ENCODE assay signal across 11 mouse cellular contexts in genomic region chr2:91835031-91835430, GRCm38 (mm10).
DNase-seq lines count a peak whose midpoint lies in the region; ATAC-seq lines count a peak whose summit lies in the region.
"Had no signal": no experiment of that assay in that cellular context is flagged by ENCODE, and none has a peak within 500 bp of the region (broad histone marks: within the 10 kb centered on the region; RNA-seq: fewer than 3 reads in every experiment).

No protein-coding gene starts in this region.

- no peaks in the 10 kb centered on the region for H3K9me3 ChIP-seq in neural tube, embryonic 15.5 days (replicated peaks)

- no peak overlapping the region for H3K4me2 ChIP-seq in neural tube, embryonic 15.5 days

- no peaks in the 10 kb centered on the region for H3K36me3 ChIP-seq in neural tube, embryonic 15.5 days

- no peak overlapping the region for H3K9ac ChIP-seq in neural tube, embryonic 15.5 days (replicated peaks)

- DNase-seq in CD4-positive helper T cell, adult 2 months (ENCODE audit: low read depth, low spot score), result peak; percentile 80
- DNase-seq in CD8-positive naive resting alpha-beta T cell, adult 2 months (ENCODE audit: low read depth in 2 of 2, low spot score in 2 of 2), result peak; percentile 39 to 47
- peak; percentile 67 for DNase-seq in naive thymus-derived CD4-positive, alpha-beta T cell, adult 2 months (ENCODE audit: low read depth)
- no peak for DNase-seq in cerebellum, postnatal 4 days (ENCODE audit: low spot score in 2 of 2)
- no peak for DNase-seq in retina, embryonic 14.5 days (ENCODE audit: low spot score)
- DNase-seq: cerebellum, adult 18-20 months; heart, postnatal 10 days; lung, postnatal 10 days; right cerebral cortex, postnatal 25 days had no signal

- 70% methylated on average over 1 of the region's 1 CpGs for WGBS in neural tube, embryonic 15.5 days

- no peak overlapping the region for H3K4me3 ChIP-seq in neural tube, embryonic 15.5 days (replicated peaks)

- H3K27me3 ChIP-seq in neural tube, embryonic 15.5 days (replicated peaks), result no peaks in the 10 kb centered on the region

- no peak overlapping the region for H3K27ac ChIP-seq in neural tube, embryonic 15.5 days (replicated peaks)

- H3K4me1 ChIP-seq in neural tube, embryonic 15.5 days, result peaks cover 9% of the 10 kb centered on the region; the same call in 1 of the 2 replicates

- peak; percentile 42 to 64 for ATAC-seq in hematopoietic stem cell, adult 5-6 weeks (replicated peaks in 1 of 2; ENCODE audit: insufficient read depth in 1 of 2, low FRiP score in 2 of 2, low TSS enrichment in 1 of 2, low read depth in 1 of 2, poor library complexity in 2 of 2, severe bottlenecking in 2 of 2)
- ATAC-seq in neural tube, embryonic 15.5 days (ENCODE audit: low FRiP score), result no peak

Comparison
In these comparisons a context has a peak if more than half of its experiments do, and no peak if none do; other contexts are left out.
1. DNase-seq: peak in CD4-positive helper T cell, adult 2 months (single experiment), CD8-positive naive resting alpha-beta T cell, adult 2 months (2 of 2) and naive thymus-derived CD4-positive, alpha-beta T cell, adult 2 months (single experiment); none in cerebellum, postnatal 4 days (0 of 2) and retina, embryonic 14.5 days (single experiment).